Mouse (Mus musculus) midbrain, embryonic 16.5 days (tissue): ENCODE data around the gene Tll2. TPM values are rescaled to one million over a fixed set of nuclear protein-coding genes. Genes with fewer than 3 reads are reported as not detected.

Source experiments
- ATAC-seq: fragments of 200-750 bp; cut with Nextera tagmentation; 2 replicates; pipeline ENCODE4 v1.8.0; 2017; ENCODE audit warnings: moderate TSS enrichment
- H3K27ac ChIP-seq: fragments of 300-500 bp; sonication (generic); 2 replicates; pipeline ENCODE4 v1.5.1; 2014; ENCODE audit warnings: mild to moderate bottlenecking, low read length, mixed read lengths
- H3K27me3 ChIP-seq: fragments of 300-500 bp; sonication (generic); 2 replicates; pipeline ENCODE4 v1.6.1; 2014; ENCODE audit warnings: low read depth, low read length, mixed read lengths; ENCODE audit not compliant: control insufficient read depth, insufficient read depth
- H3K36me3 ChIP-seq: fragments of 300-500 bp; sonication (generic); 2 replicates; pipeline ENCODE4 v1.6.1; 2014; ENCODE audit warnings: mild to moderate bottlenecking, low read length, moderate library complexity, mixed read lengths; ENCODE audit not compliant: control insufficient read depth, insufficient read depth
- H3K4me1 ChIP-seq: fragments of 300-500 bp; sonication (generic); 2 replicates; pipeline ENCODE4 v1.6.1; 2014; ENCODE audit warnings: mild to moderate bottlenecking, low read length, mixed read lengths; ENCODE audit not compliant: control insufficient read depth, insufficient read depth
- H3K4me2 ChIP-seq: fragments of 300-500 bp; sonication (generic); 2 replicates; pipeline ENCODE4 v1.6.1; 2014; ENCODE audit warnings: mild to moderate bottlenecking, low read length, mixed read lengths
- H3K4me3 ChIP-seq: fragments of 300-500 bp; sonication (generic); 2 replicates; pipeline ENCODE4 v1.5.1; 2014; ENCODE audit warnings: low read depth, mild to moderate bottlenecking, low read length, moderate library complexity, mixed read lengths
- H3K9ac ChIP-seq: fragments of 300-500 bp; sonication (generic); 2 replicates; pipeline ENCODE4 v1.6.1; 2014; ENCODE audit warnings: low read depth, low read length, mixed read lengths
- H3K9me3 ChIP-seq: fragments of 300-500 bp; sonication (generic); replicated peaks from 2 replicates; pipeline ENCODE4 v1.6.1; 2014; ENCODE audit warnings: mild to moderate bottlenecking, low read length, mixed read lengths; ENCODE audit not compliant: control insufficient read depth, poor library complexity, severe bottlenecking
- WGBS: fragments of 180-500 bp; shearing (Covaris S2); extraction: QIAGEN DNeasy Blood & Tissue Kit; methylation state at CpG from one replicate; pipeline ENCODE4 v1.1.7; 2014; 5-methylcytosine and 5-hydroxymethylcytosine counted together
- polyA plus RNA-seq: library from polyadenylated mRNA; unstranded; fragments of >200 nt; fragmentation: Nextera tagmentation; extraction: Ambion mirVana; gene quantifications from 2 replicates; pipeline ENCODE4 v1.2.1, GENCODE M21; 2015

Tll2 gene
- polyA plus RNA-seq, 1 experiment from 2014 or later: 1.3 TPM

GRCm38 (mm10) chr19:41151321-41152015, 55.2 kb downstream of the Tll2 start:
- Histone ChIP-seq H3K9me3 (no peaks in the 10 kb centered on the region; the same call in 1 of the 2 replicates), H3K4me2 (no peak overlapping the region), H3K4me1 (no peaks in the 10 kb centered on the region), H3K27ac (no peak overlapping the region), H3K4me3 (no peak overlapping the region), H3K9ac (no peak overlapping the region), H3K27me3 (no peaks in the 10 kb centered on the region), H3K36me3 (no peaks in the 10 kb centered on the region)
- ATAC-seq: no peak
- 80% methylated on average over 7 of the region's 7 CpGs for WGBS

GRCm38 (mm10) chr19:41140961-41141360, 65.7 kb downstream of the Tll2 start:
- ATAC-seq: no peak
- Histone ChIP-seq H3K27me3 (no peaks in the 10 kb centered on the region), H3K27ac (no peak overlapping the region), H3K9ac (no peak overlapping the region), H3K9me3 (no peaks in the 10 kb centered on the region), H3K4me1 (no peaks in the 10 kb centered on the region), H3K36me3 (no peaks in the 10 kb centered on the region), H3K4me2 (no peak overlapping the region), H3K4me3 (no peak overlapping the region)
- 86% methylated on average over 8 of the region's 8 CpGs for WGBS

- Histone ChIP-seq H3K27me3 (no peaks in the 10 kb centered on the region), H3K4me3 (no peak overlapping the region), H3K27ac (no peak overlapping the region), H3K9ac (no peak overlapping the region), H3K9me3 (no peaks in the 10 kb centered on the region), H3K36me3 (no peaks in the 10 kb centered on the region), H3K4me2 (no peak overlapping the region), H3K4me1 (no peaks in the 10 kb centered on the region)
- 66% methylated on average over 4 of the region's 4 CpGs for WGBS
- no peak for ATAC-seq
Observed at GRCm38 (mm10) chr19:41139629-41140028, 67.0 kb downstream of the Tll2 start.

DNA sequence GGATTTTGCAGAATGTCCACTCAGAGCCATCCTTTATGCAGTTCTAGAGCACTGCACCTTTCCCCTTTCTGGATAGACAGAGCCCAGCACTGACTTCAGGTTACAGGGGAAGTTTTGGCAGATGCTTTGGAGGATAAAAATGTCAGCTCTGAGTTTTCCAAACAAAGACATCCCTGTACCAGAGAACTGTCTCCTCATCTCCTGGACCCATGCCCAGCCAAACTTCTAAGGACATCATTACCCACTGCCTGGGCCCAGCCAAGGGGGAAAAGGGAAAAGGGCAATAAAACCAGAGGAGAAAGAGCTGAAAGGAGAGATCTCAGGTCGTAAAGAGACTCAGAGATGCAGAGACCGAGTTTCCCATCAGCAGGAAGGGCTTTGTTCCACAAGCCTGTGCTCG, 83.6 kb downstream of the Tll2 start:
- WGBS: 16% methylated on average over 3 of the region's 3 CpGs
- no peak overlapping the region for H3K4me3 ChIP-seq
- H3K27ac ChIP-seq: no peak overlapping the region
- no peaks in the 10 kb centered on the region for H3K9me3 ChIP-seq
- H3K4me2 ChIP-seq: no peak overlapping the region
- no peak overlapping the region for H3K9ac ChIP-seq
- 0 out of 2 replicates have a peak, but pooled peaks cover 3% of the 10 kb centered on the region for H3K27me3 ChIP-seq
- H3K36me3 ChIP-seq: no peaks in the 10 kb centered on the region
- H3K4me1 ChIP-seq: no peaks in the 10 kb centered on the region
- no peak for ATAC-seq

DNA sequence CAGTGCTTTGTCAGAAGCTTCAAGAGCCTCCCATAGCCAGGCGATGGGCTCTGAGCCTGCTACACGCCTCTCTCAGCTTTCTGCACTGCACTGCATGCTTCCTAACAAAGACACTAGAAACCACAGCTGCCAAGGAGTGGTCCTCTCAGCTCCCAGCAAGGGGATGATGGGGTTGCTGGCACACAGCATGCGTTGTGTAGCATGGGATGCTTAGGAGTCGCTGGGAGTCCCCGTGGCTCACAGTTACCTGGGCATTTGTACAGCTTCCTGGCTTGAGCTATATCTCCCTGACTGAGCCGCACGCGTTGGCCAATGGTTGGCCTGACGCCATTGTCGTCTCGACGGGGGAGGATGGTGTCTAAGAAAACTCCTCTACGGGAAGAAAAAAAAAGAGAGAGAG, 86.7 kb downstream of the Tll2 start:
- no peak; the same call in 1 of the 2 replicates for ATAC-seq
- Histone ChIP-seq H3K4me2 (no peak overlapping the region), H3K36me3 (no peaks in the 10 kb centered on the region), H3K27me3 (peaks cover 6% of the 10 kb centered on the region; the same call in 1 of the 2 replicates), H3K27ac (no peak overlapping the region), H3K9ac (no peak overlapping the region), H3K4me3 (no peak overlapping the region), H3K9me3 (no peaks in the 10 kb centered on the region), H3K4me1 (no peaks in the 10 kb centered on the region)
- whole genome bisulfite sequencing: 89% methylated on average over 13 of the region's 13 CpGs

DNA sequence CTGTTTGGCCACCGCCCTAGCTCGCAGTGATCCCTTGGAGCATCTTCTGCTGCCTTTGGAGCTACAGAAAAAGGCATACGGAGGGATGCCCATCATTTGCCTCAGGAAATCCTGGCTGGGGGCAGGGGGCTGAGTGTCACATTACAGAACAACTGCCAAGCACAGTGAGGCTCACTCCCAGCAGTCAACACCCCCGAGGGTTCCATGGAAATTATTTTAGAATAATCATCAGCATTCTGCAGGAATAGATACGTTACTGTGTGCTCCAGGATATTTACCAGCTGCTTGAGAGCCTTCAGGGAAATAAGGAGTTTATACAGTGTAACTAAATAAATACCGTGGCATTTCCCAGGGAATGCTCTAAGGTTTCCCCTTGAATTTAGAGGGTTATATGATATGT, 88.3 kb downstream of the Tll2 start:
- Histone ChIP-seq H3K27me3 (peaks cover 6% of the 10 kb centered on the region; the same call in 1 of the 2 replicates), H3K27ac (no peak overlapping the region), H3K4me1 (peaks cover 4% of the 10 kb centered on the region), H3K9ac (no peak overlapping the region), H3K9me3 (no peaks in the 10 kb centered on the region), H3K36me3 (no peaks in the 10 kb centered on the region), H3K4me2 (no peak overlapping the region), H3K4me3 (no peak overlapping the region)
- ATAC-seq: no peak
- WGBS: 55% methylated on average over 6 of the region's 6 CpGs

DNA sequence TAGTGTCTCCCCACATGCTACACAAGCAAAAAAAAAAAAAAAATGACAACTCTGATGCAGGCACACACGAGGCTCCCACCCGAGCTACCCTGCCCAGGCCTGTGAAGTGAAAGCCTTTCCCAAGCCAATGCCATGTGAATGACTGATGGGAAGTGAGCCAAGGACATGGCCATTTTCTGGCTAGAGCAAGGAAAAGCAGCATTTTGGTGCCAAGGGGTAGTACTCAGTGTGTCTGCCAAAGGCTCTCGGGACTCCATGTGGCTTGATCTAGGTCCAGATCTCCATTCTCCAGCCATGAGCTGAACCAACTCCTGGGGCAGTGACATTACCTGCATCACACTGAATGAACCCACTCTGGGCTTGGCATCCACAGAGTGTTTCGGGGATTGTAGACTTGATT, 89.3 kb downstream of the Tll2 start:
- Histone ChIP-seq H3K27ac (no peak overlapping the region), H3K4me3 (no peak overlapping the region), H3K27me3 (peaks cover 6% of the 10 kb centered on the region; the same call in 1 of the 2 replicates), H3K4me2 (no peak overlapping the region), H3K4me1 (peaks cover 4% of the 10 kb centered on the region), H3K9me3 (no peaks in the 10 kb centered on the region), H3K9ac (no peak overlapping the region), H3K36me3 (no peaks in the 10 kb centered on the region)
- ATAC-seq: peak; percentile 40; the same call in 1 of the 2 replicates
- WGBS: 76% methylated on average over 4 of the region's 4 CpGs

DNA sequence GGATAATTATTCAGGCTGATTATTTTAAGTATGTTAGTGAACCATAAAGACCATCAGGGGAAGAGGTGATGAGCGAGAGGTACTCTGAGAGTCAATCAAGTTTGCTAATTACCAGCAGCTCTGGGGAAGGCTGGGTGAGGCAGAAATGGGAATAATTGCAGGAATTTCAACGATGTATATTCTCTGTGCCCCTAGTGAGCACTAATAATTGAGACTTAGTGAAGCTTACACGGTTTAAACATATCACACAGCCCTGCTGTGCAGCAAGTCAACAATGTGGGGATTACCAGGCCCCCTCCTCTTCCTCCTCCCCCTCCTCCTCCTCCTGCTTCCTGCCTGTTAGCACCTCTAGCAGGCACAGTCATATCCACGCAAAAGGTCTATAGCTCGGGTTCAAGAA, 92.0 kb downstream of the Tll2 start:
- 6% methylated on average over 5 of the region's 5 CpGs for whole genome bisulfite sequencing
- H3K4me2 ChIP-seq: no peak overlapping the region
- H3K4me3 ChIP-seq: no peak overlapping the region
- peak; percentile 19; the same call in 1 of the 2 replicates for ATAC-seq
- H3K4me1 ChIP-seq: peaks cover 6% of the 10 kb centered on the region
- H3K36me3 ChIP-seq: no peaks in the 10 kb centered on the region
- no peak overlapping the region for H3K27ac ChIP-seq
- H3K9me3 ChIP-seq: no peaks in the 10 kb centered on the region
- peaks cover 10% of the 10 kb centered on the region; the same call in 1 of the 2 replicates for H3K27me3 ChIP-seq
- H3K9ac ChIP-seq: no peak overlapping the region

DNA sequence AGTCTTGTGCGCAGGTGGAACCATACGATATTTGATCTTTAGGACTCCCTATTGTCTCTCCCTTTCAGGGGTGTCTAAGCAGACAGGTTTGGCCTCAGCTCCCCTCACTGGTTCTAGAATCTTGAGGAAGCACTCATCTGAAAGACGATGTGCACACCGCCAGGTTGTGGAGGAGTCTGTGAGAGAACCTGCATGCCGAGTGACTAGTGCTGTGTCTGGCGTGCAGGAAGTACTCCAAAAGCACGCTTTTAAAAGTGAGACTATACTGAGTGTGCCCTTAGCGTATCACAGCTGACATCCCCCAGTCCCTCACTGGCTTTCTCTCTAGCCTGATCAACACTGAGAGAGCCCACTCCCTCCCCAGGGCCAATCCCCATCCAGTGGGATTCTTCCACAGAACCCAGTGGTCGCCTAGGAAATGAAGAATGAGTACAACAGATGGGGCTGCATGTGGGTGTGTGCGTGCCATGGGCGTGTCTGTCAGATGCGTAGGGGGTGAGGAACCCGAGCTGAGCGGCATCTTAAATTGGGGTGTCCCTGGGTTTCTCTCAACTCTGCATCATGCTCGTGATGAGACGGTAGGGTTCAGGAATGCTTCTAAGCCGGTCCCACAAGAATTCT, 92.6 kb downstream of the Tll2 start:
- 36% methylated on average over 17 of the region's 17 CpGs for WGBS
- Histone ChIP-seq H3K27me3 (peaks cover 10% of the 10 kb centered on the region; the same call in 1 of the 2 replicates), H3K36me3 (no peaks in the 10 kb centered on the region), H3K9ac (no peak overlapping the region), H3K4me1 (peaks cover 7% of the 10 kb centered on the region), H3K4me3 (no peak overlapping the region), H3K9me3 (no peaks in the 10 kb centered on the region), H3K27ac (no peak overlapping the region), H3K4me2 (no peak overlapping the region)
- ATAC-seq: no peak
